Mouse (Mus musculus) olfactory bulb, adult 2 months (tissue): ENCODE measurements at regions not wholly inside any gene's neighbourhood (a gene's known extent, or its start where the extent isn't known, plus 50 kb on each side); places are given as distances from the start of the nearest gene placed in this dataset.
A peak's percentile ranks its signal among the peaks of the same experiment; 100 is the strongest.

Experiments used
- CTCF ChIP-seq: fragments of 200-500 bp; IDR thresholded peaks from 2 replicates; pipeline ENCODE4 v1.5.1; 2012; ENCODE audit warnings: low read depth, mild to moderate bottlenecking, low read length, moderate library complexity; ENCODE audit not compliant: insufficient read depth
- POLR2A ChIP-seq: fragments of 200-500 bp; IDR thresholded peaks from 2 replicates; pipeline ENCODE4 v1.6.1; 2012; ENCODE audit warnings: mild to moderate bottlenecking, low read depth, low read length, moderate library complexity; ENCODE audit not compliant: insufficient read depth

DNA sequence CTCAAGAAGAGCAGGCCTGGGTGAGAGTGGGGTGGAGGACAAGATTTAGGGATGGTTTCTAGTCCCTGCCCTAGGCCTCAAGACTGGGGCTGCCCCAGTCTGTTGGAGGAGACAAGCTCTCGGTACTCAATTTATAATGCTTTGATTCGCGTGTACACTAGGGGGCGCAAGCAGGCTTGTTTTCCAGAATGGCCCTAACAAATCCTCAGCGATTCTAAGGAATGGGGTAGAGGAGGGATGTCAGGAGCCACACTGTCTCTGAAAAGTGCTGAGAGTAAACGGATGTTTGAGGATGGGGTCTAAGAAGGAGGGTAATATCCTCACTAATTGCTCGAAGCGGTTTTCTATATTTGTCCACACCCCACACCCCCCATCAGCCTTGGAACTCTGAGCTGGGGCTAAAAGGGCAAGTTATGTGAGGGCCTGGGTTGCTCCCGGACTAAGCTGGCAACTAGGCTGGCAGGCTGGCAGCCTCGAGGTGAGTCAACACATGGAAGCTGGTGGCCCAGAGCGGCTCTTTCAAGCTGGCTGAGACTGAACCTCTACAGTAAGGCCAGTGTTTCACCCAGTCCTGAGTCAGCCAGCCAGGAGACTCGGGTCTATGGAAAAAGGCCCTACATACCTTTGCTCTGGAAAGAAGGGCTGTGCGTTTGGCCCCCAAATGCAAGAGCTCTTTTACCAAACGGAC, 176.7 kb downstream of the Ttc8 start:
- TF ChIP-seq CTCF (0 out of 2 replicates have a peak, but pooled peaks have one; percentile 24), POLR2A (no peak)
